Mouse (Mus musculus) ES-E14 (cell line): ENCODE data around the gene Stim2.

Experiments used
- CHD2 ChIP-seq: IDR thresholded peaks from 2 replicates; pipeline ENCODE4 v1.6.1; 2014; ENCODE audit warnings: mild to moderate bottlenecking, low read depth, low read length, inconsistent platforms
- HCFC1 ChIP-seq: IDR thresholded peaks from 2 replicates; pipeline ENCODE4 v1.6.1; 2012; ENCODE audit warnings: low read length, inconsistent platforms, borderline replicate concordance; ENCODE audit not compliant: insufficient read depth
- ZC3H11A ChIP-seq: IDR thresholded peaks from 2 replicates; pipeline ENCODE4 v1.6.1; 2012; ENCODE audit warnings: low read depth, mild to moderate bottlenecking, inconsistent platforms, low read length, borderline replicate concordance

GRCm38 (mm10) chr5:53996822-53997221 lies 1.5 kb upstream of the Stim2 start:
- TF ChIP-seq CHD2 (no peak), HCFC1 (no peak), ZC3H11A (no peak)
